Mouse (Mus musculus) liver, embryonic 16.5 days (tissue): ENCODE data around the gene Cdc25a. TPM values are rescaled to one million over a fixed set of nuclear protein-coding genes. Genes with fewer than 3 reads are reported as not detected.
A peak's percentile ranks its signal among the peaks of the same experiment; 100 is the strongest.

Experiments
- ATAC-seq: fragments of 200-750 bp; cut with Nextera tagmentation; 2 replicates; pipeline ENCODE4 v1.8.0; 2017; ENCODE audit warnings: low read depth, mild to moderate bottlenecking, moderate number of reproducible peaks, moderate library complexity
- H3K27ac ChIP-seq: fragments of 300-500 bp; sonication (generic); 2 replicates; pipeline ENCODE4 v1.5.1; 2014; ENCODE audit warnings: mild to moderate bottlenecking, low read length
- H3K27me3 ChIP-seq: fragments of 300-500 bp; sonication (generic); 2 replicates; pipeline ENCODE4 v1.6.1; 2014; ENCODE audit warnings: low read depth, low read length, mixed read lengths; ENCODE audit not compliant: control insufficient read depth, insufficient read depth
- H3K36me3 ChIP-seq: fragments of 300-500 bp; sonication (generic); 2 replicates; pipeline ENCODE4 v1.6.1; 2014; ENCODE audit warnings: mild to moderate bottlenecking; ENCODE audit not compliant: control insufficient read depth, insufficient read depth
- H3K4me1 ChIP-seq: fragments of 300-500 bp; sonication (generic); 2 replicates; pipeline ENCODE4 v1.6.1; 2014; ENCODE audit warnings: low read depth, low read length, mixed read lengths; ENCODE audit not compliant: control insufficient read depth
- H3K4me2 ChIP-seq: fragments of 300-500 bp; sonication (generic); 2 replicates; pipeline ENCODE4 v1.6.1; 2014; ENCODE audit warnings: low read depth, low read length, mixed read lengths
- H3K4me3 ChIP-seq: fragments of 300-500 bp; sonication (generic); 2 replicates; pipeline ENCODE4 v1.5.1; 2014; ENCODE audit warnings: low read depth, mild to moderate bottlenecking, low read length
- H3K9ac ChIP-seq: fragments of 300-500 bp; sonication (generic); 2 replicates; pipeline ENCODE4 v1.6.1; 2014; ENCODE audit warnings: low read depth, low read length
- H3K9me3 ChIP-seq: fragments of 300-500 bp; sonication (generic); replicated peaks from 2 replicates; pipeline ENCODE4 v1.6.1; 2016; ENCODE audit warnings: low read length; ENCODE audit not compliant: control insufficient read depth
- WGBS: fragments of 180-500 bp; shearing (Covaris S2); extraction: QIAGEN DNeasy Blood & Tissue Kit; methylation state at CpG from one replicate; pipeline ENCODE4 v1.1.7; 2014; ENCODE audit not compliant: insufficient replicate concordance; 5-methylcytosine and 5-hydroxymethylcytosine counted together
- polyA plus RNA-seq: library from polyadenylated mRNA; unstranded; fragments of >200 nt; fragmentation: Nextera tagmentation; extraction: Ambion mirVana; gene quantifications from 2 replicates; pipeline ENCODE4 v1.2.1, GENCODE M21; 2015

The Cdc25a gene
- polyA plus RNA-seq, 1 experiment from 2014 or later = 10.7 TPM

DNA sequence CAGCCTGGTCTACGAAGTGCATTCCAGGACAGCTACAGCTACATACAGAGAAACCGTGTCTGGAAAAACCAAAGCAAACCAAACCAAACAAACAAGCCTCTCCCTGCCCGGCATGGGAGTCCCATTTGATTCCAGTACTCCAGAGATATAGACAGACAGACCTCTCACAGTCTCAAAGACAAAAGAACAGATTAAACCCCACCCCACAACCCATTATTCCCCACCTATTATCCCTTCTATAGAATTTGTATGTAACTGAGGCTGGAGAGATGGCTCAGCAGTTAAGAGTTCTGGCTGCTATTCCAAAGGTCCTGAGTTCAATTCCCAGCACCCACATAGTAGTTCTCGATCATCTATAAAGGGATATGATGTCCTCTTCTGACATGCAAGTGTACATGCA is 34.5 kb downstream of the Cdc25a start:
- Histone ChIP-seq H3K4me1 (no peaks in the 10 kb centered on the region), H3K9me3 (no peaks in the 10 kb centered on the region), H3K27me3 (no peaks in the 10 kb centered on the region), H3K4me3 (no peak overlapping the region), H3K4me2 (no peak overlapping the region), H3K9ac (no peak overlapping the region), H3K27ac (no peak overlapping the region), H3K36me3 (no peaks in the 10 kb centered on the region)
- WGBS = 74% methylated on average over 4 of the region's 4 CpGs
- ATAC-seq = no peak

DNA sequence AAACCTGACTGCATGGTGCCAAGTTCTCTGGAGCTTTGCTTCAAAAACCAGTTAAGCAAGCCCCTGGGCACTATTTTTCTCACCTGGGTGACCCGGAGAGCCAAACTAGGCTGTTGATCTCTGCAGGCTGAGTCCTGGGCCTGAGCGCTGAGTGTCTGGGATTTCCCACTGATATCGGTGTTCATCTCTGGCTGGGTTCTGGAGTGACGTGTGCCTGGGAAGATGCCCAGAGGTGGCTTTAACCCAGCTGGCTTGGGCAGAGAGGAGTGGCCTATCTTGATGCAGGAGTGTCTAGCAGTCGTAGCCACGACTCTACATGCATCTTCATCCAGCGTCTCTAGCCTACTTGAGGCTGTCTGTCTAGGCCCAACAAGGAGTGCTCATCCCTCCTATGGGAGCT is 36.4 kb downstream of the Cdc25a start:
- H3K27ac ChIP-seq = no peak overlapping the region
- no peaks in the 10 kb centered on the region for H3K36me3 ChIP-seq
- 66% methylated on average over 7 of the region's 7 CpGs for WGBS
- no peak for ATAC-seq
- no peak overlapping the region for H3K4me2 ChIP-seq
- H3K9me3 ChIP-seq = no peaks in the 10 kb centered on the region
- H3K4me3 ChIP-seq = no peak overlapping the region
- no peaks in the 10 kb centered on the region for H3K27me3 ChIP-seq
- no peaks in the 10 kb centered on the region for H3K4me1 ChIP-seq
- H3K9ac ChIP-seq = no peak overlapping the region

DNA sequence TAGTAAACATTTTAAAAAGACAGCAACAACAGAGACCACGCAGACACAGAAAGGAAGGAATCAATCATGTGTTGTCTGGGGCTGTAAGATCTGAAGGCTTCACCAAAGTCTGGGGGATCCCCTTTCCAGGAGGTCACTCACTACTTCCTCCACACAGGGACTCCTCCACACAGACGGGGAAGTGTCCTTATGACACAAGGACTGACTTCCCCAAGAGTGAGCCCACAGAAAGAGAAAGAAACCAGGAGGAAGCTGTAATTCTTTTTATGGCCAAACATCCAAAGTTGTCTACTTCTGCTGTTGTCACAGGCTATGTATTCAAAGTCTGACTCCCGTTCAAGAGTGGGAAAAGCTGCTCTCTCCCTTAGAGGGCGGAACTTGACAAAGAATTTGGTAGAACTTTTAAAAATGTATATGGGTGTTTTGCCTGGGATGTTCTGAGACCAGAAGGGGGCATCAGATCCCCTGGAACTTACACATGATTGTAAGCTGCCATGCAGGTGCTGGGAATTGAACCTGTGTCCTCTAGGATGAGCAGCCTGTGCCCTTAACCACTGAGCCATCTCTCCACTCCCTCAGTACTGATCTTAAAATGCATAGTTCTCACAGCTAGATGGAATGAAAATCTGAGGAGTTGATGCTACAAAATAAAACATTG is 39.0 kb downstream of the Cdc25a start:
- 19% methylated on average over 4 of the region's 4 CpGs for WGBS
- no peaks in the 10 kb centered on the region for H3K27me3 ChIP-seq
- H3K4me1 ChIP-seq = no peaks in the 10 kb centered on the region
- no peak overlapping the region for H3K9ac ChIP-seq
- H3K9me3 ChIP-seq = no peaks in the 10 kb centered on the region
- no peaks in the 10 kb centered on the region for H3K36me3 ChIP-seq
- ATAC-seq = no peak
- H3K4me3 ChIP-seq = no peak overlapping the region
- no peak overlapping the region for H3K27ac ChIP-seq
- H3K4me2 ChIP-seq = no peak overlapping the region

DNA sequence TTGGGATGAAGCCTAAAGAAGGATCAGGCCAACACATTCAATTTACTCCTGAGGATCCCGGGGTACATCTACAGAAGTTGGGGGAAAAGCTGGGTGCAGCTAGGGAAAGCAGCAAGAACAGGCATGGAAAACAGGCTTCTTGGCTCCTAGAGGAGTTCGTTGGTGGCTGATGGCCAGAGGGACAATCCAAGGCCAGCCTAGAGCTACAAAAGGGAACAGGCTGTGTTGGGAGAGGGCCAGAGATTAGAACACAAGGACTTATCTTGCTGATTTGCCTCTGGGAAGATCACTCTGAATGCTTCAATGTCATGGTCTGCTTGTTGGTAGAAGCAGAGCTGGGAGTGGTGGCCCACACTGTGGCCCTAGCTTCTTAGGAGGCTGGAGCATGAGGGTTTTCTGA is 42.6 kb downstream of the Cdc25a start:
- H3K4me2 ChIP-seq = no peak overlapping the region
- 64% methylated on average over 2 of the region's 2 CpGs for WGBS
- no peaks in the 10 kb centered on the region for H3K27me3 ChIP-seq
- H3K4me1 ChIP-seq = no peaks in the 10 kb centered on the region
- no peak for ATAC-seq
- H3K27ac ChIP-seq = no peak overlapping the region
- H3K9me3 ChIP-seq = no peaks in the 10 kb centered on the region
- H3K36me3 ChIP-seq = no peaks in the 10 kb centered on the region
- H3K9ac ChIP-seq = no peak overlapping the region
- no peak overlapping the region for H3K4me3 ChIP-seq

DNA sequence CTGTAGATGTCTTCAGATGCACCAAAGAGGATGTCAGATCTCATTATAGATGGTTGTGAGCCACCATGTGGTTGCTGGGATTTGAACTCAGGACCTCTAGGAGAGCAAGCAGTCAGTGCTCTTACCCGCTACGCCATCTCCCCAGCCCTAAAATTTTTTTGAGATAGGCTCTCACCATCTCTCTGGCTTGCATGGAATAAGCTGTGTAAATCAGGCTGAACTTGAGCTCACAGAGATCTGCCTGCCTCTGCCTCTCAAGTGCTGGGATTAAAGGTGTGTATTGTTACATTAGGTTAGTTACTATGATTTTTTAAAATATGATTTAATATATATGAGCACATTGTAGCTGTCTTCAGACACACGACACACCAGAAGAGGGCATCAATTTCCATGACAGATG is 53.8 kb downstream of the Cdc25a start:
- no peak for ATAC-seq
- H3K4me2 ChIP-seq = no peak overlapping the region
- WGBS = 79% methylated on average over 3 of the region's 3 CpGs

DNA sequence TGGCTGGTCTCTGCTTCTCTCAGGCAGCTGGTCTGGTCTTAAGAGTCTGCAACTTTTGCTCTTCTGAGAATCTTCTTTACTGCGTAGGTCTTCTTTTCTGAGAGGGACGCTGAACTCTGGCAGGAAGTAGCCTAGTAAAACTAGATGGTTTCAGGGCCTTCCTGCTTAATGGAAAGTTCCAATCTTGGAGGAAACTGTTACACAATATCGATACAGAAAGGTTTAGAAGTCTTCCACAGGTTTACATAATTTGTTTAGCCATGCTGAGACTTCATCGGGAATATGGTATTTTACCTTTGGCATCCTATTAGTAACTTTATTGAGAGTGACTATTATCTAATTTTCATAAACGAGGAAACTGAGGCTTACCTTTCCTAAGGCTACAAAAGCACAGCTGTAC is 54.7 kb downstream of the Cdc25a start:
- Histone ChIP-seq H3K4me1 (peaks cover 5% of the 10 kb centered on the region), H3K4me2 (no peak overlapping the region), H3K9me3 (no peaks in the 10 kb centered on the region), H3K9ac (no peak overlapping the region), H3K27ac (no peak overlapping the region), H3K36me3 (no peaks in the 10 kb centered on the region), H3K4me3 (no peak overlapping the region), H3K27me3 (peaks cover 15% of the 10 kb centered on the region)
- no peak for ATAC-seq
- WGBS = 75% methylated on average over 5 of the region's 5 CpGs

More for the DNA sequence above, 53.8 kb downstream of the Cdc25a start:
- peaks cover 15% of the 10 kb centered on the region for H3K27me3 ChIP-seq
- H3K9ac ChIP-seq = no peak overlapping the region
- H3K36me3 ChIP-seq = no peaks in the 10 kb centered on the region
- no peak overlapping the region for H3K27ac ChIP-seq
- no peaks in the 10 kb centered on the region for H3K9me3 ChIP-seq
- peaks cover 5% of the 10 kb centered on the region for H3K4me1 ChIP-seq
- H3K4me3 ChIP-seq = no peak overlapping the region

DNA sequence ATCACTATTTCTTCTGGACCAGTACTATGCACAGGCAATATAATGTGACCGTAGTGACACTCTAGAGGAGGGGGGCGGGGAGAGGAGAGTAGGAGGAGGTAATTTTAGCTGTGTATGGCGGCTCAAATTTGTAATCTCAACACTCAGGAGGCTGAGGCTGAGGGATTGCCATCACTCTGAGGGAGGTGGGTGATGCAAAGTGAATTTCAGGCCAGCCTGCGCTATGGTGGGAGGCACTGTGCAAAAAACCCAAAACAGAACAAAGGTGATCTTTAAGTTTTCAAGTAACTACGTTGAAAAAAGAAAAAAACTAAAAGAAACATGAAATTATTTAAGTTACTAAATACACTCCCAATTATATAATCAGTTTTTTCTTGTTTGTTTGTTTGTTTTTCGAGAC is 55.4 kb downstream of the Cdc25a start:
- peaks cover 15% of the 10 kb centered on the region for H3K27me3 ChIP-seq
- H3K27ac ChIP-seq = peak overlapping the region; percentile 77
- H3K4me1 ChIP-seq = peaks cover 5% of the 10 kb centered on the region
- H3K4me3 ChIP-seq = peak overlapping the region; percentile 70
- no peaks in the 10 kb centered on the region for H3K36me3 ChIP-seq
- H3K9me3 ChIP-seq = no peaks in the 10 kb centered on the region
- ATAC-seq = no peak
- H3K9ac ChIP-seq = no peak overlapping the region
- 48% methylated on average over 6 of the region's 6 CpGs for WGBS
- H3K4me2 ChIP-seq = peak overlapping the region; percentile 93

DNA sequence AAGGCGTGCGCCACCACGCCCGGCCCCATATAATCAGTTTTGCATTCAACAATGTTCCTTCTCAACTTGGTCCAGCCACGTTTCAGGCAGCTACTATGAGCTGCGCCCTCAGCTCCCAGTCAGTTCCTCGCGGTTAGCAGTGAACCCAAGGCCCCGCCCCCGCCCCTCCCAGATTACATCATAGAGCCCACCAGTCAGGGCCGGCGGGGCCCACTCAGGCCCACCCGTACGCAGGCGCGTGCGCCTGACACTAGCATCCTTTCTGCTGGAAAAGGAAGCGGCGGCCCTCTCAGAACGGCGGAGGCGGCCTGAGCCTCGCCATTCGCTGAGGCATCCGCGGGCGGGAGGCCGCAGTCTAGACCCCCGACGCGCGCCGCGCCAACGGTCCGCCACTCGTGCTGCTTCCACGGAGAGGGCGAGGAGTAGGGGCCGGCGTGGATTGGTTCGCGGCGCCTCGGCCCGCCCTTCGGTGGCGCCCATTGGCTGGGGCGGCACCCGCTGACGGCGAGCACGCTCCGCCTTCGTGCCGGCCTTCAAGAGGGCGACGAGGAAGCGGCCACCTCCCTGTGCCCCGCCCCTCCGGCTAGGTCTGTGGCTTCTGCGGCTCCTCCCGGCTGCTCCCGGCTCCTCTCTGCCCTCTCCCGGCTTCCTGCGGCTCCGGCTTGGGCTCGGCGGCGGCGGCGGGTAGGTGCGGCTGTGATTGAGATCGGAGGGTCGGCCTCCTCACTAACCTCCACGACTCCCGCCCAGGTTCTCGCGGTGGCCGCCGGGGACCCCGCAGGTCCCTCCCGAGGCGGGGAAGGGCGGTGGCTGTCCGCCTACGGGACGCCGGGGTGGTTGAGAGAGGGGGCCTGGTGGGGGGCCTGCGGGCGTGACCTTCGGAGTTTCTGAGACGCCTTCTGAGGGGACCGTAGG is 56.1 kb downstream of the Cdc25a start, which contains the start of gene Map4:
Map4 (plus strand) TSS at position 204 of the 915 bp plus-strand sequence.
- Histone ChIP-seq H3K4me1 (peaks cover 5% of the 10 kb centered on the region), H3K4me3 (peak within 1 kb of the TSS; percentile 70), H3K9ac (peak within 1 kb of the TSS; percentile 74), H3K4me2 (peak within 1 kb of the TSS; percentile 93), H3K36me3 (no peaks in the 10 kb centered on the region), H3K9me3 (no peaks in the 10 kb centered on the region), H3K27ac (peak within 1 kb of the TSS; percentile 77), H3K27me3 (peaks cover 15% of the 10 kb centered on the region)
- peak; percentile 98 for ATAC-seq
- WGBS = under 1% methylated on average over 86 of the region's 94 CpGs

DNA sequence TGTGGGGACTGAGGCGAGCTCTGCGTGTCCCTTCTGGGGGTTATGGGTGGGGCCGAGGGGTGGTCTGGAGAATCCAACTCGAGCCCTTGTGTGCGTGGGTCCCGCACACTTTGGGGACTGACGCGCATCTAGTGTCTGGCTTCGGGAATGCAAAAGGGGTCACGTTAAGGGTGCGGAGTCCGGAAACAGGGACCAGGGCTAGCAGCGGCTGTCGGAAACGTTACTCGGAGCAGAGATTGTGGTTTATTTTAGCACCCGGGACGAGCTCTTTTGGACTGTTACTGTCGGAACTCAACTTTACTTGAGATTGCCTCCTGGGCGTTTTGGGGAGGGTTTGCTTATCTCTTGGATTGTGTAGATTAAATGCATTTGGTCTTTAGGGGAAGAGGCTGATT is 57.0 kb downstream of the Cdc25a start:
- peak overlapping the region; percentile 93 for H3K4me2 ChIP-seq
- peaks cover 15% of the 10 kb centered on the region for H3K27me3 ChIP-seq
- H3K9me3 ChIP-seq = no peaks in the 10 kb centered on the region
- H3K4me3 ChIP-seq = peak overlapping the region; percentile 70
- under 1% methylated on average over 20 of the region's 20 CpGs for WGBS
- no peak for ATAC-seq
- H3K27ac ChIP-seq = peak overlapping the region; percentile 66
- peaks cover 5% of the 10 kb centered on the region for H3K4me1 ChIP-seq
- H3K9ac ChIP-seq = peak overlapping the region; percentile 74
- H3K36me3 ChIP-seq = no peaks in the 10 kb centered on the region
